Mouse (Mus musculus) ES-CJ7 (cell line): ENCODE results near the gene 2310022A10Rik.

Experiments used
- DNase-seq: peaks from one replicate; pipeline ENCODE4 v3.0.0; 2011; ENCODE audit warnings: low read depth, low spot score

The 2310022A10Rik gene

DNA sequence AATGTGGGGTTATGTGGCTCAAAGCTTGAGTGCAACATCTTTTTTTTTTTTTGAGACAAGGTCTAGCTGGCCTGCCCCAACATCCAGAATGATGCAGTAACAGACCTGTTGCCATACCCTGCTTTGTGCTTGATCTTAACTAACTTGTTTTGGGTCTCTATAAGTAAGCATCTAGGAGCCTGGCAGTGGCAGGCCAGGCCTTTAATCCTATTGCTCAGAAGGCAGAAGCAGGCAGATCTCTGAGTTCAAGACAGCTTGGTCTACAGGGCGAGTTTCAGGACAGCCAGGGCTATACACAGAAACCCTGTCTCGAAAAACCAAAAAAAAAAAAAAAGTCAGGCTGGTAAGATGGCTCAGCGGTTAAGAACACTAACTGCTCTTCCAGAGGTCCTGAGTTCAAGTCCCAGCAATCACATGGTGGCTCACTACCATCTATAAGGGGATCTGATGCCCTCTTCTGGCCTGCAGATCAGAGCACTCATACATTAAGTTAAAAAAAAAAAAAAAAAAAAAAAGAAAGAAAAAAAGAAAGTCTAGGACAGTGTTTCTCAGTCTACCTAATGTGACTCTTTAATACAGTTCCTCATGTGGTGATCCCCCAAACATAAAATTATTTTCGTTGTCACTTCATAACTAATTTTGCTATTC lies 37.7 kb downstream of the 2310022A10Rik start:
- DNase-seq, result peak; percentile 57

GRCm38 (mm10) chr7:27591266-27592216 lies 38.5 kb downstream of the 2310022A10Rik start, which contains the start of gene Akt2:
Gene Akt2 (plus strand): TSS chr7:27591552.
- DNase-seq, result peak; percentile 98

- peak; percentile 52 for DNase-seq
Observed at GRCm38 (mm10) chr7:27592217-27592929, 39.3 kb downstream of the 2310022A10Rik start.

- DNase-seq, result no peak
Observed at GRCm38 (mm10) chr7:27592934-27593645, 40.1 kb downstream of the 2310022A10Rik start.

GRCm38 (mm10) chr7:27596586-27597503 lies 43.8 kb downstream of the 2310022A10Rik start:
- no peak for DNase-seq

GRCm38 (mm10) chr7:27598053-27598452 lies 45.0 kb downstream of the 2310022A10Rik start:
- no peak for DNase-seq

- no peak for DNase-seq
Observed at GRCm38 (mm10) chr7:27601628-27602027, 48.6 kb downstream of the 2310022A10Rik start.

- DNase-seq, result no peak
Observed at GRCm38 (mm10) chr7:27602161-27602560, 49.1 kb downstream of the 2310022A10Rik start.

- DNase-seq, result no peak
Observed at GRCm38 (mm10) chr7:27602835-27603234, 49.8 kb downstream of the 2310022A10Rik start.

DNA sequence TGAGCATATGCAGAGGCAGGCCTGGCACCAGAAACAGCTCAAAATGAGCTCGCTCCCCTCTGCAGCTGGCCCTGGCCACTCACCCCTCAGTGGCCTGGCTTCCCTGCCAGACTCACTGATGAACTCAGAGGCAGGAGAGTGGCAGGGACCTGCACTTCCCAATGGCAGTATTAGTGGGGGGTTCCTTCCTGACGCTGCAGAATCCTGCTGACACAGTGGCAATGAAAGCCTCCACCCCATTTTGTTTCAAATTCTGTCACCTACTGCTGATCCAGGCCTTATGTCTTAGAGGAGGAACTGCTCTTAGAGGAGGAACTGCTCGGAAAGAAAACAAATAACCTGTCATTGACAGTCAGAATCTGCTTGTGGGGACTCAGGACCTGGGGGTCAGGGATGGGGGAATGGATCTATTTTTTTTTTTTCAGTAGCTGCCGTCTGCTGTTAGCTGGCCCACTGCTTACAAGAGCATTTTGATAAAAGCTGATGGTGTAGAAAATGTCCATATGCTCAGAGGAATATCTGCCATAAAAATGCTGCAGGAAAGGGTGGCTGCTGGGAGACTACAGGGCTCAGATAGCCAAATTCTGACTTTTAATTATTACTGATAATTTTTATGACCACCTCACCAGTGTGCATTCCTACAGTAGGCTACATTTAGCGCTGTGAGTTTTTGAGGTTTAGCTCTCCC lies 51.8 kb downstream of the 2310022A10Rik start:
- no peak for DNase-seq

DNA sequence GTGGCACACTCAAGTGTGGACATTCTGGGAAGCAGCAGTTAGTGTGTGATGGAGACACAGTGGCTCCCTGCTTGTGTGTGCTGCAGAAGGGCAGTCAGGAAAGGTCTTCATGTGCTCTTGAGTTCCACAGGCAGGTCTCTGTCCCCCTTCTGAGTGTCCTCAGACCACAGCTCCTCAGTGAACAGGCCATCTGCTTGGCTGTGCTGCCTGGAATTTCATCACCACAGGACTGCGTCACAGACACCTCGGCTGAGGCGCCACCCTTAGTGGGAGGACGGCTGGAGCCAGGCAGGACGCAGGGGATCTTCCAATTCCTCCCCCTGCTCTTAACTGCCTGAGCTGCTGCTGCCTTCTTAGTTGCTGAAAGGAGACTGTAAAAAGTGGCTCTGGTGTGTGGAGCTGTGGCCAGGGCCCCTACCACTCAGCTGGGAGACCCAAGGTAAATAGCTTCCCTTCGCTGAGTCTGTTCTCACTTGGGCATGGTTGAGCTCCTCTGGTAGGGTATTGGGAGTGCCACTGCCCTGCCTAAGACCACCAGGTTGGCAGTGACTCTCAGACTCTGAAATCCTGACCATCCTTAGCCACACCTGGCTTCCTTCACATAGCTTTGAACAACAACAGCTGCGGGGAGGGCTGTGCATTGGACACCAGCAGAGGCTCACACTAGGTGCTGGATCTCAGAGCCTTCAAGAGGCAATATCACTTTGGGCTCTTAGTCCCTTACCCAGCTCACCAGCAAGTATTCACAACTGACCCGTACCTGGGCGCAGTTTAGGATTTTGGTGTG lies 52.7 kb downstream of the 2310022A10Rik start:
- no peak for DNase-seq

GRCm38 (mm10) chr7:27606481-27607254 lies 53.6 kb downstream of the 2310022A10Rik start:
- no peak for DNase-seq

DNA sequence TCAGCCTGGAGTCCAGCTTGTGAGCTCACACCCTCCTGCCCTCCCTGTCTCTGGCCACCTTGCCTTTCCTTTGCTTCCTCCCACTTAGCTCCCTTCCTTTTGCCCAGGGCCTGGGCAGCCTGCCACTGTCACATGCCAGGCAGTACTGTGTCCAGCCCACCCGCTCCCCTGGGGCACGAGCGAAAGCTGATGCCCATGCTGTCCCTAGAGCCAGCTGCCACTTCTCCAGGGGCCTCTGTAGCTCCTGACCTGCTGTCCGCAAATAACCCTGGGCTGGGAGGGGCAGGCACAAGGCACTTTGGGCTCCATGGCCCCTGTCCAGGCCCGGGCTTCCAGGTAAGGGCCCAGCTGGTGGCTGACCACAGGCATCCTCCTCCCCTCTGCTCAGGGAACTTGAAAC lies 54.5 kb downstream of the 2310022A10Rik start:
- no peak for DNase-seq

DNA sequence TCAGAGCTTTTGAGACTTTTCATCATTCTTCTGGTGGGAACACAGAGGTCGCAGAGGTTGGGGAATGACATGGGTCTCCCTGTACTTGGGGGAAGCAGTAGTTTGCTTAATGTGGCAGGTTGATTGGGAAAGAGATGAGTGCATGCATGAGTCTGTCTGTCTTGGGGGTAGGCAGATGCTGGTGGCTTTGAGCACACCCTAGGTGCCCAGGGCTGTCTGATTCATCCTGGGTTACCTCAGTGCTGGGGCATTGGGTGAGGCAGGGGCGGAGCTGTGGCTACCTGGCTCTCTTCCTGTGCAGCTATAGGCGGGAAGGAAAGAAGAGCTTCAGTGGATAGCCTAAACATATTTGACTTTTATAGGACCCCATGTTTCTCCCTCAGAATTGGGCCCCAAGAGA lies 55.1 kb downstream of the 2310022A10Rik start:
- no peak for DNase-seq

DNA sequence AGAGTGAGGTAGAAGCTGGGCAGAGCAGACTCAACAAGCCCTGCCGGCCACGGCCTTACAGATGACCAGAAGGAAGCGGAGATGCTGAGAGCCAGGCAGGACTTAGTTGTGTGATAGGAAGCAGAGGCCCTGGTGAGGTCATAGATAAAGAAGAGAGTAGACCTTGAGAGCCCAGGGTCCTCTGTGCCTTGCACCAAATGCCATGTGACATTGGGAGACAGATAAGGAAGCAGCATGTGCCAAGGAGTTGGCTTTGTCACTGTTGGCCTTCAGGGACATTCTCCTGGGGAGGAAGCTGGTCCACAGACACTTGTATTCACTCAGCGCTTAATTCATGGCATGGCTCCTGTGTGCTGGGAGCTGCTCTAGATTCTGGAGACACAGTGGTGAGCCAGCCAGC lies 56.3 kb downstream of the 2310022A10Rik start:
- DNase-seq, result no peak

DNA sequence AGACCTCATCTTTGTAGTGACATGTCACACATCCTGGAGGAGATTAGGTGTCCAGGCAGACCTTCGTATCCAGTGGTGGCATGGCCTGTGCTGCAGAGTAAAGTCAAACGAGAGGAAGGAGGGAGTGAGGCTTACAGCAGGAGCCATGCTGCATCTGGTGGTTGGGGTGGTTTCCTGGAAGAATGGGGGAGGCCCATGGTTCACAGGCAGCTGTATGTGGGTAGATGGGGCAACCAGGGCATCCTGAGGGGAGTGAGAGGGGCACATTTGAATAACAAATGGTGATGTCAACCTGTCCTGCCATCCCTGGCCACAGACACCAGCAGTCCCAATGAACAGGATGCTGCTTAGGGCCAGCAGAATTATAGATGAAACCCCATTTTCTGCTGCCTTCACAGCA lies 56.7 kb downstream of the 2310022A10Rik start:
- DNase-seq, result no peak

DNA sequence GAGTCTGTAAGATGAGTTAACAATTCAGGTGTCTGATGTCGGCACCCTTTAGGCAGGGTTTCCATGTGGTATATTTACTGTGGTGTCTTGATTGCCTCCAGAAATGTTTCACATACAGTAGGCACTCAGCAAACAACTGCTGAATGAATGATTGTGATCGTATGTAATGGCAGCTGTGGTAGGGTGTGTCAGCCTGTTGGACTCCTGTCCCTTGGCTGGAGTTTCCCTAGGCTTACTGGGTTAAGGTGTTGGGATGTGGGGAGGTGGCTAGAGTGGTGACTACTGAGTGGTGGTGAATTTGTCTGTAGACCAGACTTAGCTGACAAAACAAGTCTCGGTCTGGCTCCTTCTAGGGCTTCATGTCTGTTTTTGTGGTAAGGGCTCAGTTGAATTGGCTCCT lies 57.3 kb downstream of the 2310022A10Rik start:
- no peak for DNase-seq

DNA sequence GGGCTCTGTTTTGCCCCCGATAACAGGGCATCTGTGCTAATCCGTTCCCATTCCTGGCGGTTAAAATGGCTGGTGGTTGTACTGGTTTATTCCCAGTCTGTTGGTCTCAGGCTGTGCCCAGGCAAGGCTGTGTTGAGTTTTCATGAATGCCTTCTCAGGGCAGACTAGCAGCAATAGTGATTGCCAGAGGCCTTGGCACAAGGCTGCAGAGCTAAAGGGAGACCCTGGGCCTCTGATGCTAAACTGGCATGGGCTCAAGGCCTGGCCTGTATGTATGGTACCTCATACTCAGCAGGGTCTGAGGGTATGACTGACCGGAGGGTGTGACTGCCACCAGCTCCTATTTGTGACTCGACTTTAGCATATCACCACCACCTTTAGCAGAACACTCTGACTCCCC lies 57.8 kb downstream of the 2310022A10Rik start:
- DNase-seq, result no peak
